Mouse (Mus musculus): ENCODE measurements at regions not wholly inside any gene's neighbourhood (a gene's known extent, or its start where the extent isn't known, plus 50 kb on each side); places are given as distances from the start of the nearest gene placed in this dataset.
A peak's percentile ranks its signal among the peaks of the same experiment; 100 is the strongest.
"Not testable (repeated sequence)": the region's sequence is repeated elsewhere in the genome, so short reads cannot be mapped to it uniquely, and the experiment has no call there.

DNA sequence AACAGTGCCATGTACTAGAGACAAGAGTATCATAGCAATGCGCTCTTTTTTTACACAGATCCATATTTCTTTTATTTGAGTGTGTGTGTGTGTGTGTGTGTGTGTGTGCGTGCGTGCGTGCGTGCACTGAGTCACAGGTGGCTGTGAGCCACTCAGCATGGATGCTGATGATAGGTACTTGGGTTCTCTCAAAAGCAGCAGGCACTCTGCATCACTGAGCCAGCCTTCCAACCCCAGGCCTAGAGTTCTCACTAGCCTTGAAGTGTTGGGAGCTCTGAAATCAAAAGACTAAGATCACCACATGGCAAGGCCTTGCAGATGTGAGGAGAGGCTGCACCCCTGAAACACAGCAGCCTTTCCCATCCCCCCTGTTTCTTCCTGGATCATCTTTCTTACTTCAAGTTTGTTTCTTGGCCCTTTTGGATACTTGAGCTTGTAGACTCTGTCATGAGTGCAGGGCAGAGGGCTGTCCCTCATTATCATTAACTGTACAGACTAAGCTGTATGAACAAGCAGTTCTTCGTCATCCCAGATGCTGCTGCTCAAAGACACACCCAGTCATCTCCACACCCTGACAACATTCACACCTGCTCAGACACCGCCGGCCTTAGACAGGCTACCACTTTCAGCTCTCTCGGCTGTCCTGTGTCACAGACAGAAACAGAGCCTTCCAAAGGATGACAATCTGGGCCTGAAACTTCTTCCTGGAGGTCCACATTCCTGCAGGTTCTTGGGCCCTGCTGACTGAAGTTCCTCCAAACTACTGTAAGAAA lies 405.5 kb upstream of the Ercc4 start:
- no peak for DNase-seq

DNA sequence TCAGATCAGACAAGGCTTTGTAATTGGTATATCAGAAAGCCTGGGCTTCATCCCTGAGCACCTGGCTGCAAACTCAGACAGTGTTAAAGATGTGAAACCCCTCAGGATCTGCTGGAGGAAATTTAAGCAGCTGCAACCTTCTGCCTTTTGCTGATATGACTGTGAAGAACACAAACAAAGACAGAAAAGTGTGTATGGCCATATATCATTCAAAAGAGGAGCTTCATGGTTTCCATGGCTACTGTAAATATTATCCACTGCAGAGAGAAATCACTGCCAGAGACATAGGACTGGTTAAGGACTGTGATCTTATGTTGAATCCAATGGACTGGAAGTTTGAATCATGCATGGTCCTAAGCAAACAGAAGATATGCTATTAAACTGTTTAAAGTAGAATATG lies 402.6 kb upstream of the Ercc4 start:
- no peak for DNase-seq

DNA sequence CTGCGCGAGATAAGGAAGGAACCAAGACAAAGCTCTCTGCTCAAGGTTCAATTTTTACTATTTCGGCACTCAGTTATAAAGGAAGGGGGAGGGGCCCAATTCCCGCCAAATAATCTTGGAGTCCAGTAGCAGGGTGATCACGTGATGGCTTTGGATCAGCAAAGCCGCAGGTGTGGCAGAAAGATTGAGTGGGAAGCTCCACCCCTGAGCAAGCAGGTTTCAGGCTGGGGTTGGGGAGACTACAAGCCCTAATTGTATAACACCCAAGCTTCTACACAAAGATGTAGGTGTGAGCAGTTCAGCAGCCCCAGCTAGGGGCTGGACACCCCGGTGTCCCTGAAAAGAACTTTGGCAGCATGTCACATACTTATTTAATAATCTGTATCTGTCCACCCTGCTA lies 388.1 kb upstream of the Ercc4 start:
- DNase-seq = not testable (repeated sequence)

DNA sequence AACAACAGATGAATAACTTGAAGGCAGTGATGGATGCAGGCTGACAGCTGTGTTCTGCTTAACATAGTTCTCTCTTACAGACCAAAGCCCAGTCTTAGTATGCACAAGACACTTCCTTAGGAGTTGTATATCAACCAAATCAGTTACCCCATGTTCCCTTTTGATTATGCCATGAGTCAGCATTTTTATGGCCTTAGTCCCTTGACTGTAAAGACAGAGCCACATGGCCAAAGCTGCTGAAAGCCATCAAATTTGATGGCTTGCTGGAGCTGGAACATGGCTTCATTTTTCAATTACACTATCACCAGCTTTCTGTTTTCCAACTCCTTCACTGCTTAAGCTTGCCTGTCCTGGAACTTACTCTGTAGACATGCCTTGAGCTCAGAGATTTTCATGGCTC lies 383.4 kb upstream of the Ercc4 start:
- DNase-seq = no peak

DNA sequence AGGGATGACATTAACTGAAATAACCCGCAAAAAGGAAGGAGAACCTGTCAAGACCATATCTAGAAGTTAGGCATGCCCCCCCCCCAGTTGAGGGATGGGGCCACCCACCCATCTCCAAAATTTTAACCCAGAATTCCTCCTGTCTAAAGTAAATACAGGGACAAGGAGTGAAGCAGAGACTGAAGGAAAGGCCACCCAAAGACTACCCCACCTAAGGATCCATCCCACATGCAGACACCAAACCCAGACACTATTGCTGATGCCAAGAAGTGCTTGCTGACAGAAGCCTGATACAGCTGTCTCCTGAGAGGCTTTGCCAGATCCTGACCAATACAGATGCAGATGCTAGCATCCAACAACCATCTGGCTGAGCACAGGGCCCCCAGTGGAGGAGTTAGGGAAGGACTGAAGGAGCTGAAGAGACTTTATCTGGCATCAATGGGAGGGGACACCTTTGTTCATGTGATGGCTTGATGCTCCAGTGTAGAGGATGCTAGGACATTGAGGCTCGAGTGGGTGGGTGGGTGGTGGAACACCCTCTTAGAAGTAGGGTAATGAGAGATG lies 379.2 kb upstream of the Ercc4 start:
- peak; percentile 2 for DNase-seq

DNA sequence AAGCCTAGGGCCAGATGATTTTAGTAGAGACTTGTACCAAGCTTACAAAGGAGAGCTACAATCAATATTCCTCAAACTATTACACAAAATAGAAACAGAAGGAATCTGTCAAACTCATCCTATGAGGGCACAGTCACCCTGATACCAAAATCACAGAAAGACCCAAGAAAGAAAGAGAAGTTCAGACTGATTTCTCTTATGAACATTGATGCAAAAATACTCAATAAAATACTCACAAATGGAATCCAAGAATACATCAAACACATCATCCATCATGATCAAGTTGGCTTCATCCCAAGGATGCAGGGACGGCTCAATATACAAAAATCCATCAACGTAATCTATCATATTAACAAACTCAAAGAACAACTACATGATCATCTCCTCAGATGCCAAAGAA lies 377.9 kb upstream of the Ercc4 start:
- DNase-seq = no peak

DNA sequence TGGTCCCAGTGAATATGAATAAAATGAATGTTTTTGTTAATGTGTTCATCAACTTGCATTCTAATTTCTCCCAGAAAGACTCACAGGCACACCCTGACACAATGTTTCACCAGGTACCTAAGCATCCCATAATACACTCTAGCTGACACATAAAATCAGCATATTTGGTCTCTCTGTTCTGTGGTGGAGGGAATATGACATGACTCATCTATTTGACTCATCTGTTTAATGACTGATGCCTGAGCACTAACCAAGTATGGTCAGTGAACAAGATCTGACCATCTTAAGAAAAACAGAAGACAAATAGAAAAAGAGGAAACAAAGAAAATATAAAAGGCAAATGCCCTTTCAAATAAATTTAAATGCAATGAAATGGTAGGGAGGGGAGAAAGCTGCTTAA lies 367.0 kb upstream of the Ercc4 start:
- DNase-seq = no peak

DNA sequence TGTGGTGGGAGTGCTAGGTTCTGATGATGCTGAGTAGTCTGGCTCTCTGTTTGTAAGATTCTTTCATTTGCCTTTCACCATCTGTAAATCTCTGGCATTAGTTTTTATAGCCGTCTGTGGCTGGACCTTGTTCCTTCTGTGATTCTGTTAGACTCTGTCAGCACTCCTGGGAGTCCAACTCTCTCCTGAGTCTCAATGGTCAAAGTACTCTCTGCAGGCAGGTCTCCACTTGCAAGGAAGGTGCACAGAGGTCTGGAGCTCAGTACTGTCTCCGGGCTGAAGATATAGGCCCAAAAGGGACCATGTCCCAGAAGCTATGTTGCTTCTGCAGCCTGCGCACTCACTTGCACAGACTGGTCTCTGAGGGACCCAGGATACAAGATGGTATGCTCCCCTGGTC lies 356.3 kb upstream of the Ercc4 start:
- DNase-seq = no peak

DNA sequence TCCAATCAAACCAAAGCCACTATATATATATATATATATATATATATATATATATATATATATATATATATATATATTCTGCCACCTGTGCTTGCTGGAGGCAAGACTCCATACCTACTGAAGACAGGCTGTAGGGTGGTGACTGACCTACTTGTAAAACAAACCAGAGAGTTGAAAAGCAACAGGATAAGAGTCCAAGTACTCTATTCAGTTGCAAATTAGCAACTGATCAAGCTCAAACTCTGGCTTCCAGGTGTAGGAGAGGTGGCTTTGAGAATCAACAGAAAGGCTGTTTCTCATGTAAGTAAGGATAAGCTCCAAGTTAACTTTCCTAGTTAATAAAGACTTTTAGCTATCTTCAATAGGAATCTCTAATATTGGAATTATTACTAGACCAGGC lies 355.1 kb upstream of the Ercc4 start:
- no peak for DNase-seq

DNA sequence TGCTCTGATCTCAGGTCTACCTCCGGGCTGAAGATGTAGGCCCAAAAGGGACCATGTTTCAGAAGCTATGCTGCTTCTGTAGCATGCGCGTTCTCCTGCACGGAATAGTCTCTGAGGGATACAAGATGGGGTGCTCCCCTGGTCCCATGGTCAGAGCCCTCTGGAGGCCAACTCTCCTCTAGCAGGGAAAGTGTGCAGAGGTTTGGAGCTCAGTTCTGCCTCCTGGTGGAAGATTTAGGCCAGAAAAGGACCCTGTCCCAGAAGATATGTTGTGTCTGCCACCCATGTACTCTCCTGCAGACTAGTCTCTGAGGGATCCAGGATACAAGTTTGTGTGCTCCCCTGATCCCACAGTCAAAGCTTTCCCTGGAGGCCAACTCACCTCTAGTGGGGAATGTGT lies 350.9 kb upstream of the Ercc4 start:
- no peak for DNase-seq

DNA sequence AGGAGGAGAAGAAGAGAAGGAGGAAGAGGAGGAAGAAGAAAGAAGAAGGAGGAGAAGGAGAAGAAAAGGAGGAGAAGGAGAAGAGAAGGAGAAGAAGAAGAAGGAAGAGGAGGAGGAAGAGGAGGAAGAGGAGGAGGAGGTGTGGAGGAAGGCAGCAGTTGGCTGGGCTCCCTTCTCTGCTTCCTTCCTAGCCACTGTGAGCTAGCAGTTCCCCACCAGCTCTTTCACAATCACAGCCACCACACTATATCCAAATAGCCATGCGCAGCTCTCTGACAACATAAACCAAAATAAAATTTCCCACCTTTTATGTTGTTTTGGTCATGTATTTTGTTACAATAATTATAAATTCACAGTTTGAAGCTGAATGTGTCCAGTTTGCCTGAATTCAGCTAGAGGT lies 345.3 kb upstream of the Ercc4 start:
- DNase-seq = no peak

DNA sequence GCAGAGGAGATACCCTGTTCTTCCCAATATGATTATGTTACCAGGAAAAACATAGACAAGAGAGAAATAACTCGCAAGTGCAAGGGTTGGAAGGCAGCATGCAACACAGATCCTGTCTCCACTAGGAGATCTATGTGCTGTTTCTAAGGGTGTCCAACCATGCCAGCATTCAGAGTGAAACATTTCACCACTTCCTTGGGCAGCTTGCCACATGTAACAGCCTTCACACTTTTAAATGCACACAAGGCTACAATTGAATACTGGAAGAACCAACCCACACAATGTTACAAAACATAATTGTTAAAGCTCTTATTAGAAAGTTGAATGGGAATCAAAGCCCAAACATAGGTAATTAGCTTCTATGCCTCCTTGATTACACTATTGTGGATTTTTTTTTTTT lies 344.9 kb upstream of the Ercc4 start:
- no peak for DNase-seq

DNA sequence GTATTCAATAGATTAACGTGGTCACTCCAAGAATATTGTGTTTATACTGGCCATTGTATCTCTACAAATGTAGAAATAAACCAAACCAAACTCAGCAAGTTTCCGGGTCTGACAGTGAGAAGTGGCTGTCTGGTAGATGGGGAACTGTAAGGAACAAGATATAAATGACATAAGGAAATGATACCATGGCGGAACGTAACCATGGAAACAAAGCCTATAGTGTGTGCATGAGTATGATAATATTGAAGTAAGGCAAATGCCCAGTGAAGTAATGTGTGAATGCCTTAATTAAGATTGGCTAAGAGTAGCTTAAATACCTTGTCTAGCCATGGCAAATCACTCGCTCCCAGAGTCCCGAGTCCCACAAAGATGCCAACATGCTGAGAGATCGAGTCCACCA lies 342.6 kb upstream of the Ercc4 start:
- DNase-seq = no peak

DNA sequence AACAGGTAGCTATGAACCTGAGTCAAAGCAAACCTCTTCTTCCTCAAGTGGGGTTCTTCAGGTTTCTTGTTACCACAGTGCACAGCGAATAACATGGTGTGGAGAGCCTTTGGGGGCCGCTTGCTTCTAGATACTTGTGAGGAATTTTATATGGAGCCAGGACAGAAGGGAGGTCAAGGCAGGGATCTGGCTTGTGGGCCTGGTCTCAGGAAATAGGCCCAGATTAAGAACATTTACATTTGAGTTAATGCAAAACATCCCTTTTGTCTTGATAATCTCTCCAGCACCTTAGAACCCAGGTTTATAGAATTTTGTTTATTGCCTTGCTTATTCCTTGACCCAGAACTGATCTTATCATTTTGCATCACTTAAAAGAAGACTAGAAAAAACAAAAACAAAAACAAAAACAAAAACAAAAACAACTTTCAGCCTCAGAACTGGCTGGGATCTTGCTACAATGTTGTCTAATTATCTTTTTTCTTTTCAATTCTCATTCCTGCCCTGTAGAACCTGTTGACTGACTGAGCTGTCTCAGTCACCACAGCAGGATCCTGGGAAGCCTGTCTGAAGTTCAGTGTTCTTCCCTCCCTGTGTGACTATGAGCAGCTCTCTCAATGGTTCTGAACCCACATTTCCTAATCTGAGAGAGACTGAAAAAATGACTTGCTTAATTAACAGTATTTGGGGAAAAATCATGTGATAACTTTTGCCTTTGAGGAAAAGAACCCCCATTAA lies 341.2 kb upstream of the Ercc4 start:
- no peak for DNase-seq

DNA sequence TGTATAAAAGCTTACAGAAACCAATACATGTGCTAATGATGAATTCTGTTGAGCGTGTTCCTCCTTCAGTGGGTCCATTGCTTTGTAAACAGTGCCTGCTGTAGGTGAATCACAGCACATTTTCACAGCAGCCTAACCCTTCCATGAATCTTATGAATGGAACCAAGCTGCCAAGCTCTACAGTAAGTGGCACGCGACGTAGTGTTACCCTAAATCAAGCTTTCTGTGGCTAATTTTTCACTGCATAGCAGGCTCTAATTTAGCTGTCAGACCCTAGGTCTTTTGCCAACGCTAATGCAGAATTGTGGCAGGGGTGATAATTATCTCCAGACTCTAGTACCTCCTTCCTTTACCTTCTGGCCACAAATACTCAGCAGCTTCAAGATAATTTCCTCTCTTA lies 339.0 kb upstream of the Ercc4 start:
- no peak for DNase-seq

DNA sequence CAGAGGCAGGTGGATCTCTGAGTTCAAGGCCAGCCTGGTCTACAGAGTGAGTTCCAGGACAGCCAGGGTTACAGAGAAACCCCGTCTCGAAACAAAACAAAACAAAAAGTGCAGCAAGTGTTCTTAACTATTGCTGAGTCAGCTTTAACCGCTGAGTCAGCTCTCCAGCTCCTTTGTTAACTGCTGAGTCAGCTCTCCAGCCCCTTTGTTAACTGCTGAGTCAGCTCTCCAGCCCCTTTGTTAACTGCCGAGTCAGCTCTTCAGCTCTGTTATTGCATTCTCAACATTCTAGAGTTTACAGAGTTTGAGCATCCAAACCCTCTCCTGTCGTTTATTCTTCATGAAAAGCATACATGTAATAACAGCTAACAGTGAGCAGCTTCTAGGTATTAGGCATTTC lies 336.9 kb upstream of the Ercc4 start:
- no peak for DNase-seq

DNA sequence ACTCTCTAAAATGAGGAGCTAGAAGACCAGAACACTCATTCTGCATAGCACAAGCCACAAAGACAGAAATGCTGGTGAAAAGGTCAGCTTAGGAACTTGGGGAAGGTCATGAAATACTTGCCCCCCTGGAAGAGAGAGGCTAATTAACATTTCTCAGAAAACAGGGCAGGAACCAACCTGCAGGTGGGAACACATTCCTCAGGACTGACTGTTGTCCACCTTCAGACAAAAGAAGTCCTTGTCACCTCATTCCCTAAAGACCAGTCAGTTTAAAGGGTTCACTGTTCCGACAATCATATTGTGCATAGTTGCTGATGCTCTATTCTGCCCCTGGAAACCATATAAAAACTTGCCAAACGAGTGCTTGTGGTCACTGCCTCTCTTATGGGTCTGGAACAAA lies 333.6 kb upstream of the Ercc4 start:
- DNase-seq = no peak

DNA sequence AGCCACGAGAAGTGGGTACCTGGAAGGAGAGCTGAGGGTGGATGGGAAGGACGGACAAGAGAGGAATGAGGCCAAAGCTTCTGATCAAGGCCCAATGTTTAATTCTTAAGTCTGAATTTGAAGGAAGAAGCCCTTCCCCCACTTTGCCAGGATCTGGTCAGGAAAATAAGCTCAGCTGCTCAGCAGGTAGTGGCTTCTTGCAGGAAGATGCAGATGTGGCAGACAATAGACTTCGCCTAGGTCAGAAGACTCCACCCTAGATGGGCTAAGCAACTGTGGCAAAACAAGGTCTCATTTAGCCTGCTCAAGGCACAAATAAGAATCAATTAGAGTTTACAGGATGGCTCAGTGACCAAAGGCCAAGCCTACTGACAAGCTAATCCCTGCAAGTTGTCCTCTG lies 330.4 kb upstream of the Ercc4 start:
- DNase-seq = no peak

DNA sequence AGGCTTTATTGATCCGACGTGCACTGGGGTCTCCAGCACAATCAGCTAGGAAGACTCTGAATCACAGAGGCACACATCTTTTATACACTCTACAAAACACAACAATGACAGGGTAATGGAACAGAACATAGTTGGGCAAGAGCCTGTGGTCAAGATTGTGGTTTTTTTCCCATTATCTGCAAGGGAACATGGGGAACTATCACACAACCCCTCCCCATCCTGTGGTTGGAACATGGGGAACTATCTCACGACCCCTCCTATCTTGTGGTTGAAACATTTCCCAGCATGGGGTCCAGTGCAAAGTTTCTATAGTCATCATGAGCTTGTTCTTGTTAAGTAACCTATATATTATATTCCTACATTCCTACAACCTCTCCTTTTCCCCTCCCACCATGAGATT lies 328.8 kb upstream of the Ercc4 start:
- DNase-seq = no peak

DNA sequence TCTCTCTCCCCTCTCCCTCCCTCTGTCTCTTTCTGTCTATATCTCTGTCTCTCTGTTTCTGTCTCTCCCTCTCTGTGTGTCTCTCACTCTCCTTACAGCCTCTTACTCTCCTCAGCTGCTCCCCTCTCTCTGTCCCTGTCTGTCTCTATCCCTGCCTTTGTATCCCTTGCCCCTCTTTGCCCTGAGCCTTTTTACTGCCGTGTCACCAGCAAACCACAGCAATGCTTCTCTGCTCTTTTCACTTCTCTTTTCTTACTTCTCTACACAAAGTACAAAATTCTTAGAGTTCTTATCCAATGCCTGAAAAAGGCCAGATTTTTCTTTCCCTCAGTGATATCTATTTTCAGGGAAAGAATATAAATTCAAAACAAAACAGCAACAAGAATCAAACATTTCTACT lies 323.7 kb upstream of the Ercc4 start:
- DNase-seq = no peak

DNA sequence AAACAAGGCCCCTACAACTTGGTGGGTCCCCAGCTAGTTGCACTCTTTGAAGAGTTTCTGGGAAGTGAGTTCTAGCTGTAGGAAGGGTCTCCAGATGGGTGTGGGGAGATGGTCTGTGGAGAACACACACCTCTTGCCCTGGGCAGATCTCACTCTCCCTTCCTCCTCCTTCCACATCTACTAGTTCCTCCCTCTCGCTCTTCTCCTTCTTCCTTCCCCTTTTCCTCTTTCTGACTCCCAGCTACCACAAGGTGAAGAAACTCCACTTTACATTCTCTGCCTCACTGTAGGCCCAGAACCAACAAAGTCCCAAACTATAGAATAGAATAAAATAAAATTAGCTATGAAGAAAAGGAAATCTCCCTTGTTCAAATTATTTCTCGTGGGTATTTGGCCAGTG lies 311.0 kb upstream of the Ercc4 start:
- DNase-seq = no peak

DNA sequence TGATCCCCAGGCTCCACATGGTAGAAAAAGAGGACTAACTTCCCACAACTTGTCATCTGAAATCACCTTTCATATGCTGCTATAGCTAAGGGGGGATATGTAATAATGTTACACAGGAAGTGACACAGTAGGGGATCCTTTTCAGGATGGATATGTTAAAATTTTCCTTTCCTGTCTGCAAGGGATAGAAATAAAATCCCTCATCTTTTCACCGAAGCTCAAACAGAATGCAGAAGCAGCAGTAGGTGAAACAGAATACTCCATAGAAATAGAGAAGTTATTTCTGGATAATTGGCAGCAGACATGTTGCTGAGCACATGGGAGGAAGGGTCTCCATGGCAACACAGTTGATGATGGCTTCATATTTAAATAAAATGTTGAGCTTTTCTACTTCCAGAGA lies 309.3 kb upstream of the Ercc4 start:
- DNase-seq = no peak

DNA sequence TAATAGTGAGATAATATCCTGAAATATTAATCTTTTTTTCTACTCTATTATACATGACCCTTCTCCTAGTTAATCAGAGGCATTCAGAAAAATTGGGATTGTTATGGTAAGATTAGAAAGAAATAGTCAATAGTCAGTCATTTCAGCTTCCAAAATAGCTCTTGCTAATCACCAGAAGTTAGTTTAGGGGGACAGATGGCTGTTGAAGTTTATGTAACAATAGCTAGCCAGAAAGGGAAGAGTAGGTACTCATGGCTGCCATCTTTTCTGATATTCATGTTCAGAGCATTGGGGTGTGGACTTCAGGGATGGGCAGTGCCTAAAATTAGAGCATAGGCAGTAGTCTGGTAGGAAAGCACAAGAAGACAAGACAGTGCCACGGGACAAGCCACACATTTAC lies 306.8 kb upstream of the Ercc4 start:
- DNase-seq = no peak

DNA sequence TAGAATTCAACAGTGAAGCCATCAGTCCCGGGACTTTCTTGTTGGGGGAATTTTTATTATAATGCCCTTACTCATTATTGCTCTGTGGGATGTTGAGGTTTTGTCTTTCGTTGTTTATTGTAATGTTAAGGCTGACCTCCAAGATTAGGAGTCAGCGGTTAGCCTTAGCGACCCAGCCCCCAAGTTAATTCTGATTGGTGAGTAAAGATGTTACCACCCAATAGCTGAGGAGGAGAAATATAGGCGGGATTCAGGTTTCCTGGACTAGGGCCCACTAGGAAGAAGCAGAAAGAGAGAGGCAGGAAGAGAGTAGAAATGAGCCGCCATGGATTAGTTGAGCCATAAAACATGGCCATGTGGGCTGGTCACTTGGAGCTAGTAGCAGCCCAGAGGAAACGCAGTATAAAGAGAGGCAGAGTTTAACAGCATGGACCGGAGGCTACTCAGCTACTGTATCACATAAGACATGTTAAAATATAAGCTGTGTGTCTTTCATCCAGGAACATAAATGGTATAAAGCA lies 302.1 kb upstream of the Ercc4 start:
- no peak for DNase-seq

All from lung, postnatal 14 days (tissue).